Mouse (Mus musculus) limb, embryonic 10.5 days (tissue): ENCODE results near the gene Pign. TPM values are rescaled to one million over a fixed set of nuclear protein-coding genes. Genes with fewer than 3 reads are reported as not detected.

ENCODE experiments used
- DNase-seq: peaks from one replicate; pipeline ENCODE4 v3.0.0-alpha.2; 2017; ENCODE audit warnings: low spot score
- H3K27ac ChIP-seq: fragments of 300-500 bp; sonication (generic); 2 replicates; pipeline ENCODE4 v1.5.1; 2016; ENCODE audit warnings: mild to moderate bottlenecking
- H3K27me3 ChIP-seq: fragments of 300-500 bp; sonication (generic); 2 replicates; pipeline ENCODE4 v1.6.1; 2016; ENCODE audit warnings: low read depth, mild to moderate bottlenecking; ENCODE audit not compliant: poor library complexity, severe bottlenecking
- H3K36me3 ChIP-seq: fragments of 300-500 bp; sonication (generic); 2 replicates; pipeline ENCODE4 v1.6.1; 2016; ENCODE audit warnings: mild to moderate bottlenecking, moderate library complexity
- H3K4me1 ChIP-seq: fragments of 300-500 bp; sonication (generic); 2 replicates; pipeline ENCODE4 v1.6.1; 2016
- H3K4me3 ChIP-seq: fragments of 300-500 bp; sonication (generic); 2 replicates; pipeline ENCODE4 v1.5.1; 2016; ENCODE audit warnings: mild to moderate bottlenecking, moderate library complexity
- H3K9me3 ChIP-seq: fragments of 300-500 bp; sonication (generic); replicated peaks from 2 replicates; pipeline ENCODE4 v1.6.1; 2016; ENCODE audit warnings: mild to moderate bottlenecking
- WGBS: fragments of 180-500 bp; shearing (Covaris S2); methylation state at CpG from one replicate; pipeline ENCODE4 v1.1.7; 2016; 5-methylcytosine and 5-hydroxymethylcytosine counted together
- polyA plus RNA-seq: library from polyadenylated mRNA; unstranded; fragments of >200 nt; fragmentation: Nextera tagmentation; extraction: Ambion mirVana; gene quantifications from 2 replicates; pipeline ENCODE4 v1.2.1, GENCODE M21; 2016

Gene Pign
- polyA plus RNA-seq, 1 experiment from 2014 or later: 12.5 TPM

DNA sequence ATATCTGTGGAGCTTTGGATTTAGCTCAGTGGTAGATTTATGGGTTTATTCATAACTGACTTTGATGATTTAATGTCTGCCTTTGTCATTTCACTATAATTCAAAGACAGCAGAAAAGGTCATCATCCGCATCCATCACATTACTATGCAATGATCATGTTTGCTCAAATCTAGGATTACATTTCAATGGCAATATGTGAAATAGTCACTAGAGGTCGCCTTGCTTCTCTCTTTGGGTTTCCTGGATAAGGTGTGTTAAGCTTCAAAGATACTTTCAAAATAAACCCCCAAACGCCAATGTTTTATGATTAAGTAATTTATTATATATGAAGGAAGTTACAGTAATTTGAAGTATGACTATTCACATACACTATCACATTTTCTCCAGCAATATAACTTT is 3.5 kb downstream of the Pign start:
- no peaks in the 10 kb centered on the region for H3K9me3 ChIP-seq
- 23% methylated on average over 3 of the region's 3 CpGs for WGBS
- H3K4me1 ChIP-seq: peaks cover 15% of the 10 kb centered on the region
- no peak for DNase-seq
- H3K36me3 ChIP-seq: peaks cover 4% of the 10 kb centered on the region; the same call in 1 of the 2 replicates
- H3K27ac ChIP-seq: no peak overlapping the region
- no peaks in the 10 kb centered on the region for H3K27me3 ChIP-seq
- H3K4me3 ChIP-seq: no peak overlapping the region

DNA sequence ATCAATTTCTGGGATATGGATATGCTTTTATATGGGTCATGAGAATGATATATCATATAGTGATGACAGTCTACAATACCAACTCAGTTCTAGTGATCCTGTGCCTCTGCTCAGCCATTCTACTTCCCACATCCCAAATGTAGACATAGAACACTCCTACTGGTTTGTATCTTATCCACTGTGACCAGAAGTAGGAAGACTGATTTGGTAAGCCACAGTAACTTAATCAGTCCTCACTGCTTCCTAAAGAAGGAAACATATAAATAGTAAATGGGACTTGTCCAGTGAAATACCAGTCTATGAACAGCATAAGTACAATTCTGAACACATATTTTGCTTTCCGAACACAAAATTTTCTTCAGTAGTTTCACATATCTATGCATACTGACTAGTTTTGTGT is 9.5 kb downstream of the Pign start:
- Histone ChIP-seq H3K27ac (no peak overlapping the region), H3K4me1 (no peaks in the 10 kb centered on the region), H3K9me3 (no peaks in the 10 kb centered on the region), H3K4me3 (no peak overlapping the region), H3K36me3 (peaks cover 10% of the 10 kb centered on the region; the same call in 1 of the 2 replicates), H3K27me3 (no peaks in the 10 kb centered on the region)
- DNase-seq: no peak
- WGBS: 98% methylated on average over 1 of the region's 1 CpGs

DNA sequence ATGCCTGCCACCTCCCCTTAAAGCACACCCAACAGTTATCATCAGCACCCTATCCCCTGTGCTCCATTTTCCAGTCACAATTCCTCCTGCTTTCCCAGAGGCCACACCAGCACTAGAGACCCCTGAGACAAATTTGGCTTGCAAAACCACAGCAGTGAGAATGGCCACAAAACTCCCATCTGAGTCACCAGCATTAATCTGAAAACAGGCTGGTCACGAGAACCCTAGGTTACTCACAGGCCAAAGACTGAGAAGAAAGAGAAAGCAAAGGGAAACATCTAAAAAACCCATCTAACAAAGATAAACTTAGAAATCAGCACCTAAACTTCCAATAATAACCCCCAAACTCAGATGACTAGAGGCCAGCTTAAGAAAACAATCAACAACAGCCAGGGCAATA is 12.8 kb downstream of the Pign start:
- Histone ChIP-seq H3K9me3 (no peaks in the 10 kb centered on the region), H3K27ac (no peak overlapping the region), H3K4me1 (no peaks in the 10 kb centered on the region), H3K27me3 (no peaks in the 10 kb centered on the region), H3K36me3 (peaks cover 21% of the 10 kb centered on the region), H3K4me3 (no peak overlapping the region)
- 95% methylated on average over 1 of the region's 1 CpGs for WGBS
- DNase-seq: no peak

DNA sequence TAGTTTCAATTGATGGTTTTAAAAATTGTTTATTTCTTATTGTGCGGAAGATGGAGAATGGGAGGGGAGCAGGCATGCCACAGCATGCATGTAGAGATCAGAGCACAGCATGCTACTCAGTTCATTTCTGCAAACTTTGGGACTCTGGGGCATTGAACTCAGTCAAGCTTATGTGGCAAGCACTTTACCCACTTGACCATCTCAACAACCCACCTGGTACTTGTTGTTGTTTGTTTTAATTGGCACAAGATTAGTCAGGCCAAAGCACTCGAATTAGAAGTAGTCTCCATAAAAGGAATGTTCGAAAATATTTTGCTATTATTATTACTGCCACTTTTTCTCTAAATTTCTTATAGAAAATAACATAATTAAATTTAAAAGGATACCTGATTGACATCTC is 19.4 kb downstream of the Pign start:
- H3K4me3 ChIP-seq: no peak overlapping the region
- no peaks in the 10 kb centered on the region for H3K9me3 ChIP-seq
- H3K4me1 ChIP-seq: no peaks in the 10 kb centered on the region
- H3K27ac ChIP-seq: no peak overlapping the region
- no peaks in the 10 kb centered on the region for H3K27me3 ChIP-seq
- peaks cover 23% of the 10 kb centered on the region for H3K36me3 ChIP-seq
- WGBS: 92% methylated on average over 3 of the region's 3 CpGs
- no peak for DNase-seq

DNA sequence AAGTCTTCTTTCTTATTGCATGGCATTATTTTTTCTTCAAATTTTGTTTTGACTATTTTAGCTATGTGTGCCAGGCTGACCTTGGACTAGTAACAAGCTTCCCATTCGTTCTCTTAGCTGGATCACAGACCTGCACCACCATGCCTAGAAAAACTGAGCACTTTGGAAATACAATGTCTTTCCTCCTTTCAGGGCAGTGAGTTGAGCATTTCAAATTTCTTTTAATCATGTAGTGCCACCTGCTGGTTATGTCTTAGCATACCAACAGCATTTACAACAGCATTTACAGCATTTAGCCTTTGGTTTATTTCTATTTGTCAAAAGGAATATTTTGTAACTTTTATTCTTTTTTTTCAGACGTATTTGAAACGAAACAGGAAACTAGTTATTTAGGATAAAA is 33.0 kb downstream of the Pign start:
- Histone ChIP-seq H3K27me3 (no peaks in the 10 kb centered on the region), H3K4me1 (no peaks in the 10 kb centered on the region), H3K36me3 (no peaks in the 10 kb centered on the region), H3K27ac (no peak overlapping the region), H3K9me3 (no peaks in the 10 kb centered on the region), H3K4me3 (no peak overlapping the region)
- 52% methylated on average over 3 of the region's 3 CpGs for WGBS
- no peak for DNase-seq

DNA sequence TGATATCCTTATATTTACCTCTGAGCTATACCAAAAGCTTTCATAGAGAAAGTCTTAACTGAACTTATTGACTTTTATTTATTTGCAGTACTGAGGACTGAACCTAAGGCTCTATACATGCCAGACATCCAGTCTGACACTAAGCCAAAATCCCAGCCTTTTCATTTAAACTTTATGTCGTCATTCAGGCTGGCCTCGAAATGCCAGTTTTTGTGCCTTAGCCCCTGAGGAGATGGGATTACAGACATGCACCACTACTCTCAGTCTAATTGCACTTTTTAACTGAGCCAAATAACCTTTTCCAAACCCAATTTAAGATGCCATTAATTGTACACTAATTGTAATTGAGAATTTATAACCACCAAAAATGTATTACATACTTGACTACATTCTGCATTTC is 73.8 kb downstream of the Pign start:
- H3K27ac ChIP-seq: no peak overlapping the region
- 84% methylated on average over 2 of the region's 2 CpGs for WGBS
- H3K27me3 ChIP-seq: no peaks in the 10 kb centered on the region
- H3K4me1 ChIP-seq: no peaks in the 10 kb centered on the region
- H3K9me3 ChIP-seq: no peaks in the 10 kb centered on the region
- H3K4me3 ChIP-seq: no peak overlapping the region
- peaks cover 4% of the 10 kb centered on the region for H3K36me3 ChIP-seq
- DNase-seq: no peak

DNA sequence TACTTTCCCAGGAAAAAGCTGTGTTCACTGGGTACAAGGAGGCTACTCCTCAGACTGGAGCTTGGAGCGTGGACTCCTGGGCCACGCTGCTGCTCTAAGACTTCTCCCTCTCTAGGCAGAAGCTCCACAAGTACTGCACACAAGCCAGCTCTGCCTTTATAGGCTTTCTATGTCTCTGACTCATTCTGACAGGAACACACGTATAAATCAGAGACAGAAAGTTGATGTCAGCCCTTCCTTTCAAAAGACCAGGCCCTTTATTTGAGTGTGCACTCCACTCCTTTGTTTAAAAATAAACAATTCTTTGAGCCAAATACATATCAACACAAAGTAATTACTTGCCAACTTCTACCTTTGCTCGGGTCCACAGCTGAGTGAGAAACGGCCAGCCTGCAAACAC is 74.8 kb downstream of the Pign start:
- H3K9me3 ChIP-seq: no peaks in the 10 kb centered on the region
- no peak overlapping the region for H3K4me3 ChIP-seq
- DNase-seq: no peak
- 95% methylated on average over 5 of the region's 5 CpGs for WGBS
- peaks cover 4% of the 10 kb centered on the region for H3K36me3 ChIP-seq
- no peak overlapping the region for H3K27ac ChIP-seq
- no peaks in the 10 kb centered on the region for H3K4me1 ChIP-seq
- no peaks in the 10 kb centered on the region for H3K27me3 ChIP-seq

DNA sequence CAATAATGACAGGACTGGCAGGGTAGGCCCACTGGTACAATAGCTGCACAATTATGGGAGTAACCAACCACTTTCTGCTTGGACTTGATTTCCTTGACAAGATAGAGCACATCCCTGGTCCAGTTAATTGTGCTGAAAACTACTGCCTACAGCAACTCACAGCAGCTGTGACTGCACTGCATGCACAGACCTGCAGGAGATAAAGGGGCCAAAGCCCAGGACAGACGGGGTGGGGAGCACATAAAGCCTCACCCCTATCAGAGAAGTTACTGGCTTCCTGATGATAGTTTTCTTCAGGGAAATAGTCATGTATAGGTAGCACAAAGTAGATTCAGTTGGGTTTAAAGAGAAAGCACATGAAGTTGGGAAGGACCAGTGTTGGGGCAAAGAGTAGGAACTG is 80.7 kb downstream of the Pign start:
- Histone ChIP-seq H3K27ac (no peak overlapping the region), H3K4me3 (no peak overlapping the region), H3K27me3 (no peaks in the 10 kb centered on the region), H3K9me3 (no peaks in the 10 kb centered on the region), H3K36me3 (peaks cover 22% of the 10 kb centered on the region), H3K4me1 (no peaks in the 10 kb centered on the region)
- WGBS: 89% methylated on average over 1 of the region's 1 CpGs
- DNase-seq: no peak

DNA sequence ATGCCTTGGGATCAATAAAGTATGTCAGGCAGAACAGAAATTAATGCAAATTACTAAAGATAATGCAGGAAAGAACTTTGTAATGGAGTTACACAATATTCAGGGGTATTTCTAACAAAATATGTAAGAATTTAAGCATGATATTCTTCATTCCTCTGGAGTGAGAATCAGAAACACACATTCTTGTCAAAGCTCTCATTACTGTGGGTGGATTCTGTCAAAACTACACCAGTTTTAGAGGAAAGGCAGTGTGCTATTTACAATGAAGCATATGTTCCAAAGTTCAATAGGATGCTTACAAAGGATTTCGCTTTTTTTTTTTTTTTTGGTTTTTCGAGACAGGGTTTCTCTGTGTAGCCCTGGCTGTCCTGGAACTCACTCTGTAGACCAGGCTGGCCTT is 82.6 kb downstream of the Pign start:
- Histone ChIP-seq H3K4me3 (no peak overlapping the region), H3K9me3 (no peaks in the 10 kb centered on the region), H3K4me1 (no peaks in the 10 kb centered on the region), H3K27me3 (no peaks in the 10 kb centered on the region), H3K27ac (no peak overlapping the region), H3K36me3 (peaks cover 23% of the 10 kb centered on the region)
- no peak for DNase-seq
- WGBS: 88% methylated on average over 2 of the region's 2 CpGs

DNA sequence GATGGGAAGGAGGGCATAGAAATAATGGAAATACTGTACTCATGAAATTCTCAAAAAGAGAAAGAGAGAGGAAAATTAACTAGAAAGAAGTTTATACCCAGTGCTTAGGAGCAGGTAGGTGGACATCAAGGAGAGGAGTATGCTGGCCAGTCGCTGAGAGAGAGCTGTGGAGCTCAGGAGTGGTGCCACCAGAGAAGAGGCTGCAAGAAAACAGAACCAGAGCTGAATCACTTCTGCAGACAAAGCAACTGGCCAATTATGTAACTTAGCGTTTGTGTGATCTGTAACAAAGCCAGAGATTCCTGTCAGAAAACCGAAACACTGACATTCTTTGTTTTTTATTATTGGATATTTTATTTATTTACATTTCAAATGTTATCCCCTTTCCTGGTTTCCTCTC is 97.4 kb downstream of the Pign start:
- no peak for DNase-seq
- H3K9me3 ChIP-seq: no peaks in the 10 kb centered on the region
- no peaks in the 10 kb centered on the region for H3K27me3 ChIP-seq
- H3K4me3 ChIP-seq: no peak overlapping the region
- no peak overlapping the region for H3K27ac ChIP-seq
- H3K4me1 ChIP-seq: no peaks in the 10 kb centered on the region
- H3K36me3 ChIP-seq: peaks cover 16% of the 10 kb centered on the region
- WGBS: 90% methylated on average over 3 of the region's 3 CpGs

DNA sequence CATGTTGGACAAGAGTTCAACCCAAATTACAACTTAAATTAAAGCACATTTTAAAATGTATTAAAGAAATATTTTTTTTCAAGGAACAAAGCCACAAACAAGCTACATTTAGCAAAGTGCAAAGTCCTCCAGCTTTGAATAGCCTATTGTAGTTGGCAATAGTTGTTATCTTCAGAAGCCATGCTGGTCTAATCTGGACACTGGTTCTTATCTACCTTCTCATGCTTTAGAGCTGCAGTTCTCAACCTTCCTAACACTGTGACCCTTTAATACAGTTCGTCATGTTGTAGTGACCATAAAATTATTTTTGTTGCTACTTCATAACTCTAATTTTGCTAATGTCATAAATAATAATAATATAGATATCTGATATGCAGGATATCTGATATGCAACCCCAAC is 99.2 kb downstream of the Pign start:
- no peaks in the 10 kb centered on the region for H3K4me1 ChIP-seq
- H3K27me3 ChIP-seq: no peaks in the 10 kb centered on the region
- WGBS: 90% methylated on average over 1 of the region's 1 CpGs

DNA sequence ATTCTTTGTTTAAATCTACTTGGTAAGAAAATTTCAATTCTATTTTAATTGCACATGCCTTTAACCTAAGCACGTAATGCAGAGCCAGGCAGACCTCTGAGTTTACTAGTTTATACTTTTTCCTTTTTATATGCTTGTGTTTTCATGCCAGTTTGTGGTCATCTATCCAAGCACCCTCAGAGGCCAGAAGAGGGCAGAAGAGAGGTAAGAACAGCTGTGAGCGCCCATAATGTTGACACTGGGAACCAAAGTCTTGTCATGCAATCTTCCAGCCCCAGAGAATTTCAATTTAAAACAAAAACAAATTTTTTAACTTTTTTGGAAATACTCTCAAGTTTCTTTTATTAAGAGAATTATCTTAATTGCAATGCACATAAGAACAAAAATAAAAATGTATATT is 99.7 kb downstream of the Pign start:
- no peak overlapping the region for H3K27ac ChIP-seq
- 86% methylated on average over 2 of the region's 2 CpGs for WGBS
- no peaks in the 10 kb centered on the region for H3K4me1 ChIP-seq
- no peak for DNase-seq
- no peak overlapping the region for H3K4me3 ChIP-seq
- no peaks in the 10 kb centered on the region for H3K9me3 ChIP-seq
- peaks cover 16% of the 10 kb centered on the region for H3K36me3 ChIP-seq
- H3K27me3 ChIP-seq: no peaks in the 10 kb centered on the region

More for the DNA sequence above, 99.2 kb downstream of the Pign start:
- Histone ChIP-seq H3K27ac (no peak overlapping the region), H3K36me3 (peaks cover 16% of the 10 kb centered on the region), H3K4me3 (no peak overlapping the region), H3K9me3 (no peaks in the 10 kb centered on the region)
- DNase-seq: no peak

DNA sequence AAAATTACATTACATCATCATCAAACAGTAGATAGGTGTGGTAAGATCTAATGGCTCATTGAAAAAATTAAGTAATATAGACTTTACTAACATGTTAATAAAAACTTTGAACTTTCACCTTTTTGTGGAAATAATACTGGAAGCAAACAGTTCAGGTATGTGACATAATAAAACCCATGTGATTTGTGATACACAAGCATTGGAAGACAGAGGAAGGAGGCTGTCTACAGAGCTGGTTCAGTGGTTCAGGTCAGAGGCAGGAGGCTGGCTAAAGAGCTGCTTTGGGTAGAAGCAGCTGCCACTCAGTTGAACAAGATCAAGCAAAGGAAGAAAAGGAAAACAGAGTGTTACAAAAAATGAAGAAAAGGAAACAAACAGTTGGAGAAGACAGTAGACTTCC is 107.4 kb downstream of the Pign start:
- H3K27ac ChIP-seq: no peak overlapping the region
- no peak overlapping the region for H3K4me3 ChIP-seq
- no peak for DNase-seq
- H3K36me3 ChIP-seq: no peaks in the 10 kb centered on the region
- no peaks in the 10 kb centered on the region for H3K27me3 ChIP-seq
- no peaks in the 10 kb centered on the region for H3K9me3 ChIP-seq
- no peaks in the 10 kb centered on the region for H3K4me1 ChIP-seq

DNA sequence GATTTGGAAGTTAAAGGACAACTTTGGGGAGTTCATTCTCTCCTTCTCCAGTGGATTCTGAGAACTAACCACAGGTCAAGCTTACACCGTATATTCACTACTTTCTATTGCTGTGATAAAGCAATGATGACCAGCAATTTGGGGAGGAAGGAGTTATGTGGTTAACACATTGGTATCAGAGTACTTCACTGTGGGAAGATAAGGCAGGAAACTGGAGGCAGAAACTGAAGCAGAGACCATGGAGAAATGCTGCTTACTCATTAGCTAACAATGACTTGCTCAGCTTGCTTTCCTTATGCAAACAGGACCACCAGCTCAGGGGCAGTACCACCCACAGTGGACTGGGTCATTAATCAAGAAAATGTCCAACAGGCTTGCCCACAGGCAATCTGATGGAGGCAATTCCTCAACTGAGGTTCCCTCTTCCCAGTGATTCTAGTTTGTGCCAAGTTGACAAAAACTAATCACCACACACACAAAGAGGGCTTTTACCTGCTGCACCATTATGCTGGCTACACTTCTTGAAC is 108.2 kb downstream of the Pign start:
- Histone ChIP-seq H3K27me3 (no peaks in the 10 kb centered on the region), H3K36me3 (no peaks in the 10 kb centered on the region), H3K4me3 (no peak overlapping the region), H3K4me1 (no peaks in the 10 kb centered on the region), H3K9me3 (no peaks in the 10 kb centered on the region), H3K27ac (no peak overlapping the region)
- no peak for DNase-seq
- 55% methylated on average over 1 of the region's 1 CpGs for WGBS
